Mouse (Mus musculus): ENCODE measurements around the gene Noc3l.

Noc3l gene

DNA sequence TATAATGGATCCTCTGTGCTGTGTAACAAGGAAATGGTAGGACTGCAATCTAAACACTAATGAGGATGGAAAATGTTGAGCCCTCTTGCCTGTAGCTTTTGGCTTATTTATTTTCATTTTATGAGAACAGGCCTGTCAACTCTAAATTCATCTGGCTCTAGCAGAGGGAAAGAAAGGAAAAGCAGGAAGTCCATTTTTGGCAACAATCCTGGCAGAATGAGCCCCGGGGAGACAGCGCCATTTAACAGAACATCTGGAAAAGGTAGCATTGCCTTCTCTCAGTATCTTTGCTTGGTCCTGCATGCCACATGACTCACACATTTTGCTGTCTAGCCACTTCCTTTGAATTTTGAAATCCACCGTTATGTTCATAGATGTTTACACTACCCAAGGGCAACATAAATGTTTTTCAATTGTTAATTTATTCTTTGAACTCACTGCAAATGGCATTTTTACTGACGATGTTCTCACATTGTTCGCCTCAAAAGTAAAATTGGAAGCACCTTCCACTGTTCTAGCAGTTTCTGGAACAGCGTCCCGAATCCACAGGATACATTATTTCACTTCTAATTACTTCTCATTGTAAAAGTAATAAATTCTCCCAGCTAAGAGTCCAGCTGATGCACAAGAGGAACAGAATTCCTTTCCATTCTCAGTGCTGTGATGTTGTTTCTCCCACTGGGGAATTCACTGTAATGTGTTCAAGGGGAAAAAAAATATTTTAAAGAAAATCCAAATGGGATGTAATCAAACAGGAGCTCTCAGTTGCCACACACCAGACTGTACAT, 60.2 kb downstream of the Noc3l start:
- CTCF ChIA-PET: no interaction called here

- CTCF ChIA-PET: no interaction called here
These were observed 61.0 kb downstream of the Noc3l start for GRCm38 (mm10) chr19:38758056-38758455.

DNA sequence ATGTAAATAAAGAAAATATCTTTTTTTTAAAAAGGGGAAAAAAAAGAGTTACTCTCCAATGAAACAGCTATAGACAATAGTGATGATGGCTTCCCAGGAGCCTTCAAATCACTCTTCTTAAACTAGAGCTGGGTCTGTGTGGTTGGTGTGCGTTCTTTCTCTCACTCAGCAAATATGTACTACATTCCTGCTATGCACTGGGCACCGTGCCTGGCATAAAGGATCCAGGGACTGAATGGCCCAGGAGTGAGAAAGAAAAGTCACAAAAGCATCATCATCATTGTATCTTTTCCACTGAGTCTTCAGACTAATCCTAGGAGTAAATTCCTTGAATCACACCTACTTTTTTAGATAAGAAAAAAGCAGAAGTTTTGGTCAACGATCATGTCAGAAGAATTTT, 61.9 kb downstream of the Noc3l start:
- CTCF ChIA-PET: no interaction called here

- CTCF ChIA-PET: no interaction called here
These were observed 68.8 kb downstream of the Noc3l start for GRCm38 (mm10) chr19:38750192-38750591.

DNA sequence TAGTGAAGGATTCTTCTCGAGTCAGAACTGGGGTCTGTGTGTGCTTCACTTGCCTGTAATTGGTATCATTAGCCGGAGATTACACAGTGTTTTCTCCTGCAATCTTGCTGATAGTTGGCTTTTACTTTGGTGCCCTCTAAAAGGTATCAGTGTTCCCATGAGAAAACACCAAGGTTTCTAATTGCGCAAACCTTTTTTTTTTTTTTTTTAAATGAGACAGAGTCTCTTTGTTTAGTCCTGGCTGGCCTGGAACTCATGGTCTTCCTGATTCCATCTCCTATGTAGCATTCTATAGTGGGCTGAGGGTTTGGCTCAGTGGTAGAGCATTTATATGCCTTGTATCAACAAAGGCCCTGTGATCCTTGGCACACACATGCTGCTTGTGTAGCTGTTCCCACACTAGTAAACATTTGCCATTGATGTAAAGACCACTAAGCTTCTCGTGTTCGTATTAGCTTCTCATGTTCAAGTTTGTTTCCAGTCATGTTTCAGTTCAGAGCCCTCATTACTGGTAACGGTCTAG, 72.5 kb downstream of the Noc3l start:
- CTCF ChIA-PET: no interaction called here

- CTCF ChIA-PET: no interaction called here
These were observed 73.1 kb downstream of the Noc3l start for GRCm38 (mm10) chr19:38745810-38746491.

DNA sequence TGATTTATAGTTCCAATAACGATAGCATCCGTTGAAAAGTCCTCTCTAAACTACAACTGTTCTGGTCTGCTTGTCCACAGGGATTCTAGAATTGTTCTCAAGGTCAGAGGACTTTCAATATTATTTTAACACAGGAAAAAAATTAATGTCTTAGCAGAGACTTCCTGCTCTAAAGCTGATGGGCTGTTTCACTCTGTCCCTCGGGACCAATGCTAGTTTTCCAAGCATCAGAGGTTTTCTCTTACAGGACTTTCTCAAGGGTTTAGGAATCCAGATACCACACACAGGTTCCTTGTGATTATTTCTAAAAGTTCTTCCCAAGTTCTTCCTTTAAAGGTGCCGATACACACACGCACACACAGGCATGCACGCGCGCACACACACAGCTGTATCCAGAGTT, 74.5 kb downstream of the Noc3l start:
- CTCF ChIA-PET: no interaction called here

Data from spleen, embryonic (tissue).